Mouse (Mus musculus) erythroblast, embryonic 14.5 days (primary cell): ENCODE data around the gene Adssl1.

ENCODE experiments used
- GATA1 ChIP-seq: IDR thresholded peaks from 2 replicates; pipeline ENCODE4 v1.6.1; 2012; ENCODE audit warnings: low read length, inconsistent platforms, mixed read lengths
- TAL1 ChIP-seq: IDR thresholded peaks from 3 replicates; pipeline ENCODE4 v1.6.1; 2012; ENCODE audit warnings: low read length, inconsistent platforms, mixed read lengths

GRCm38 (mm10) chr12:112625700-112626099 lies 5.9 kb downstream of the Adssl1 start:
- TF ChIP-seq GATA1: no peak
- no peak for TF ChIP-seq TAL1
